In the genomic region with DNA sequence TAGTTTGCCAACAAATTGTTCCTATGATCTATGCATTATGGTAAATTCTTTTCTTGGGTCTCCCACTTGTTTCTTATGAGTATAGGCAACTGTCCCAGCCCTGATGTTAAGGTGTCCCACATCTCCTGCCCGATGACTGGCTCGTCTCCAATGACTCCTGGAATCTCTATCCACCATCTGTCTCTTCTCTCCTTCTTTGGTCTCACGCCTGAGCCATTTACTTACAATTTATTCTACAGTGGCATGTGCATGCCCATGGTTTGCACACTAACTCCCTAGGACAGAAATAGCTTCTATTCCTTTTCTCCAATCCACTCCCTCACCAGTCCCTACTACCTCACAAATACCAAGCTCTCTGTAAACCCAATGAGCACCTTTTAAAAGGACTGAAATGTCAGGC, we compare ENCODE assay signal across 16 mouse cellular contexts.
A peak's percentile ranks its signal among the peaks of the same experiment; 100 is the strongest.
DNase-seq lines count a peak whose midpoint lies in the region; ATAC-seq lines count a peak whose summit lies in the region.
"Had no signal": no experiment of that assay in that cellular context is flagged by ENCODE, and none has a peak within 500 bp of the region (broad histone marks: within the 10 kb centered on the region; RNA-seq: fewer than 3 reads in every experiment).

No protein-coding gene starts in this region.

- H3K9ac ChIP-seq in intestine, embryonic 15.5 days, result no peak overlapping the region
- no peak overlapping the region for H3K9ac ChIP-seq in hindbrain, embryonic 11.5 days (ENCODE audit: low read depth, low read length)
- no peak overlapping the region for H3K9ac ChIP-seq in kidney, embryonic 14.5 days (ENCODE audit: low read depth, low read length)
- H3K9ac ChIP-seq: forebrain, postnatal 0 days; hindbrain, embryonic 15.5 days; liver, embryonic 13.5 days; lung, embryonic 15.5 days had no signal

- H3K36me3 ChIP-seq in intestine, embryonic 15.5 days, result no peaks in the 10 kb centered on the region
- no peaks in the 10 kb centered on the region for H3K36me3 ChIP-seq in hindbrain, embryonic 11.5 days (ENCODE audit: control insufficient read depth, insufficient read depth, low read length)
- no peaks in the 10 kb centered on the region for H3K36me3 ChIP-seq in kidney, embryonic 14.5 days (ENCODE audit: control insufficient read depth, insufficient read depth, low read length)
- H3K36me3 ChIP-seq: heart, embryonic 10.5 days; hindbrain, embryonic 15.5 days; limb, embryonic 10.5 days; liver, embryonic 13.5 days; lung, embryonic 15.5 days had no signal

- no peak overlapping the region for H3K4me2 ChIP-seq in intestine, embryonic 15.5 days (replicated peaks)
- H3K4me2 ChIP-seq in hindbrain, embryonic 11.5 days (replicated peaks; ENCODE audit: low read depth, low read length), result no peak overlapping the region
- H3K4me2 ChIP-seq in kidney, embryonic 14.5 days (replicated peaks; ENCODE audit: low read depth, low read length), result no peak overlapping the region
- H3K4me2 ChIP-seq: hindbrain, embryonic 15.5 days; liver, embryonic 13.5 days; lung, embryonic 15.5 days had no signal

- H3K4me1 ChIP-seq in intestine, embryonic 15.5 days (replicated peaks), result no peaks in the 10 kb centered on the region
- H3K4me1 ChIP-seq in hindbrain, embryonic 11.5 days (replicated peaks; ENCODE audit: control insufficient read depth, insufficient read depth, low read length), result no peaks in the 10 kb centered on the region
- H3K4me1 ChIP-seq in kidney, embryonic 14.5 days (ENCODE audit: control insufficient read depth, insufficient read depth, low read length), result no peaks in the 10 kb centered on the region
- H3K4me1 ChIP-seq: heart, embryonic 10.5 days; hindbrain, embryonic 15.5 days; limb, embryonic 10.5 days; liver, embryonic 13.5 days; lung, embryonic 15.5 days had no signal

- no peak overlapping the region for H3K4me3 ChIP-seq in intestine, embryonic 15.5 days (replicated peaks)
- no peak overlapping the region for H3K4me3 ChIP-seq in hindbrain, embryonic 11.5 days (ENCODE audit: low read depth, low read length)
- H3K4me3 ChIP-seq in kidney, embryonic 14.5 days (ENCODE audit: low read length), result no peak overlapping the region
- H3K4me3 ChIP-seq: heart, embryonic 10.5 days; hindbrain, embryonic 15.5 days; limb, embryonic 10.5 days; liver, embryonic 13.5 days; lung, embryonic 15.5 days had no signal

- H3K27me3 ChIP-seq in intestine, embryonic 15.5 days (replicated peaks), result no peaks in the 10 kb centered on the region
- no peaks in the 10 kb centered on the region for H3K27me3 ChIP-seq in hindbrain, embryonic 11.5 days (ENCODE audit: control insufficient read depth, insufficient read depth, low read length)
- 0 out of 2 replicates have a peak, but pooled peaks cover 3% of the 10 kb centered on the region for H3K27me3 ChIP-seq in kidney, embryonic 14.5 days (ENCODE audit: control insufficient read depth, insufficient read depth, low read length)
- H3K27me3 ChIP-seq: hindbrain, embryonic 15.5 days; lung, embryonic 15.5 days had no signal

- H3K9me3 ChIP-seq in intestine, embryonic 15.5 days, result no peaks in the 10 kb centered on the region
- no peaks in the 10 kb centered on the region for H3K9me3 ChIP-seq in hindbrain, embryonic 11.5 days (ENCODE audit: control insufficient read depth, low read length)
- H3K9me3 ChIP-seq in kidney, embryonic 14.5 days (ENCODE audit: control insufficient read depth, low read length), result no peaks in the 10 kb centered on the region
- H3K9me3 ChIP-seq: heart, embryonic 10.5 days; hindbrain, embryonic 15.5 days; limb, embryonic 10.5 days; liver, embryonic 13.5 days; lung, embryonic 15.5 days had no signal

- DNase-seq in left cerebral cortex, adult 18-20 months (ENCODE audit: low spot score in 2 of 2), result peak; percentile 36 to 42
- no peak for DNase-seq in left cerebral cortex, adult 11 months (ENCODE audit: low spot score)
- DNase-seq in cerebellum, postnatal 10 days, result peak; percentile 73 to 86
- DNase-seq in left cerebral cortex, postnatal 4 days, result peak; percentile 46
- DNase-seq in hindbrain, embryonic 11.5 days (ENCODE audit: low spot score), result no peak
- DNase-seq: forebrain, postnatal 0 days; liver, embryonic 13.5 days had no signal

- intact Hi-C loops in left cerebral cortex, postnatal 4 days (cut with DNase I), result no loop called here

- ATAC-seq in intestine, embryonic 15.5 days, result no peak
- ATAC-seq in hindbrain, embryonic 11.5 days (ENCODE audit: low FRiP score), result no peak
- no peak for ATAC-seq in kidney, embryonic 14.5 days (ENCODE audit: low FRiP score, low TSS enrichment)
- ATAC-seq: activated CD4-positive, CD25-positive, alpha-beta regulatory T cell, adult 4 months; forebrain, postnatal 0 days; intestine, postnatal 0 days; Patski had no signal

- WGBS in intestine, embryonic 15.5 days, result 83% methylated on average over 3 of the region's 3 CpGs
- 88% methylated on average over 3 of the region's 3 CpGs for WGBS in hindbrain, embryonic 11.5 days
- WGBS in kidney, embryonic 14.5 days, result 85% methylated on average over 3 of the region's 3 CpGs

- H3K27ac ChIP-seq in intestine, embryonic 15.5 days, result no peak overlapping the region
- H3K27ac ChIP-seq in hindbrain, embryonic 11.5 days (ENCODE audit: low read depth, low read length), result no peak overlapping the region
- H3K27ac ChIP-seq in kidney, embryonic 14.5 days (ENCODE audit: low read depth, low read length), result no peak overlapping the region
- H3K27ac ChIP-seq: heart, embryonic 10.5 days; hindbrain, embryonic 15.5 days; limb, embryonic 10.5 days; liver, embryonic 13.5 days; lung, embryonic 15.5 days had no signal

Comparison
In these comparisons a context has a peak if more than half of its experiments do, and no peak if none do; other contexts are left out.
1. DNase-seq: peak in left cerebral cortex, adult 18-20 months (2 of 2), cerebellum, postnatal 10 days (2 of 2) and left cerebral cortex, postnatal 4 days (single experiment); none in left cerebral cortex, adult 11 months (single experiment) and hindbrain, embryonic 11.5 days (single experiment).